Mouse (Mus musculus): ENCODE results near the gene Maml1.

Maml1 gene

DNA sequence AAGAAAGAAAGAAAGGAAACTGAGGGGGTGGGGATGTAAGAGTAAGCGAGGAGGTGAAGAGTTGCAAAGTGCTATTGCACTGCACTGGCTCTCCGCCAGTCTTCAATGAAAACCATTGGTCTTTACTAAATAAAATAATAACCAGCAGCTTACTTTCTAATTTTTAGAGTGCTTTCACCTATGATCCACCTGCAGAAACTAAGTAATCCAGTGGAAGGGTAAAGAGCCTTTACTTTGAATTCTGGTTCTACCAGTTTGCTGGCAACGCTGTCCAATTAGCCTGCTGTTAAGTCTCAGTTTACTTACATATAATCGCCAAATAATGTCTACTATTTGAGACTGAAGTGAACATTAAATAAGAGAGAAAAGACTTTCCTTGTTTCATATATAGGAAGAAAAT lies 13.1 kb downstream of the Maml1 start:
- no peak for DNase-seq

DNA sequence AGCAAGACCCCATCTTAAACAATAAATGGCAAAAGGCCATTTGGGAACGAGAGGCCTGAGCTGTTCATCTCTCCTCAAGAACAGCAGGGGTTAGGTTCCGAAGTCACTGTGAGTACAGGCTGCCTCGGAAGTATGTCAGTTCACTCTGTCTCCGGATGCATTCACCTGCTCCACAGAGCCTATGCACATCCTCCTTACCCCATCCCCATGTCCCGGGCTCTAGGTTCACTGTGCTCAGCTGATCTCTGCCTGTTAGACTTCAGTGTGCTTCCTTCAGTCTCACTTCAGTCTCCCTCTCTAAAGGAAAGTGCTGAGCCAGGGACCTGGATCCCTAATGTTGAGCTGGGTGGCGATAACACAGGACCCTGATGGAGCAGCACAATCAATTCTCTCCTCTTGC lies 14.4 kb downstream of the Maml1 start:
- no peak for DNase-seq

DNA sequence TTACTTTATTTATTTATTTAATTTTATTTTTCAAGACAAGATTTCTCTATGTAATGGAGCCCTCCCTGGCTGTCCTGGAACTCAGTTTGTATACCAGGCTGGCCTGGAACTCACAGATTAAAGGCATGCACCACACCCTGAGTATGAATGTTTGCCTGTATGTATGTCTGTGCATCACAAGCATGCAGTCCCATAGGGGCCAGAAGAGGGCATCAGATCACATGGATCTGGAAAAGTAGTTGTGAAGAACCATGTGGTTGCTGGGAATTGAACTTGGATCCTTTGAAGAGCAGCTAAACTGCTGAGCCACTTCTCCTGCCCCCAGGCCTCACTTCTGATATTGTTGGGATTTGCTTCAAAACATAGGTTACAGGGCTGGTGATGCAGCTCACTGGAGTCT lies 15.1 kb downstream of the Maml1 start:
- no peak for DNase-seq

DNA sequence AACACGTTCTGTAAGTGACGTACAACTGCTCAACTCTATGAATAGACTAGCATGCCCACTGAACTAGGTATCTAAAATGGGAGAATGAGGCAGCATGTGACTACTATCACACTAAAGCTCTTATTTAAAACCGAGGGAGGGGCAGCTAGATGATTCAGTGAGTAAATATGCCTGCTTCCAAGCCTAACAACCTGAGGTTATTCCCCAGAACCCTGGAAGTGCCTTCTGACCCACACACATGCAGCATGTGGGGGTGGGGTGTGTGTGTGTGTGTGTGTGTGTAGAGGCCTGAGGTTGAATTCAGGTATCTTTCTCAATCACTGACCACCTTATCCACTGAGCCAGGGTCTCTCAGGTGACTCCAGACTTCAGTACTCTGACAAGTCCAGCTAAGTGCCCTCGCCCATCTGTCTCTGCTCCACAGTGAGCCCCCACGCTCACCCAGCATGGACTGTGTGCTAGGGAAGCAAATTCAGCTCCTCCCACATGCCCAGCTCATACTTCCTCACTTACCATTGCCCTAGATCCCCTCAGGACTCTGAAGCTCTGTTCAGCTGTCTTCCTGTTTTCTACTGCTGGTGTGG lies 16.5 kb downstream of the Maml1 start:
- no peak for DNase-seq

DNA sequence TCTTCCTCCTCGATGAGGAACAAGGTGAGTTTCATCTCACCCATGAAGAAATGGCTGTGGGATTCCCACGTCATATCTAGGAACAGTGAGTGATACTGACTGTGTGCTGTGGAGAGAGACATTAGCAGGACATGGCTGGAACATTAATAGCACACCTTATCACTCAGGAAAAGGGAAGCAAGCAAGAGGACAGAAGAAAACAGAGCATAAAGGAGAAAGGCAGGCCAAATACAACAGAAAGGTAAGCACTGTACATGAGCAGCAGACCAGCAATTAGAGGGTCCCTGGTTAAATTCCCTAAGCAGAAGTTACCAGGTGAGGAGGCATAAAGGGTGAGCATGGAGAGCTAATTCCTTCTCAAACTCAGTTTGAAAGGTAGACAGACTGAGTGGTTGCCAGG lies 17.0 kb downstream of the Maml1 start:
- no peak for DNase-seq

DNA sequence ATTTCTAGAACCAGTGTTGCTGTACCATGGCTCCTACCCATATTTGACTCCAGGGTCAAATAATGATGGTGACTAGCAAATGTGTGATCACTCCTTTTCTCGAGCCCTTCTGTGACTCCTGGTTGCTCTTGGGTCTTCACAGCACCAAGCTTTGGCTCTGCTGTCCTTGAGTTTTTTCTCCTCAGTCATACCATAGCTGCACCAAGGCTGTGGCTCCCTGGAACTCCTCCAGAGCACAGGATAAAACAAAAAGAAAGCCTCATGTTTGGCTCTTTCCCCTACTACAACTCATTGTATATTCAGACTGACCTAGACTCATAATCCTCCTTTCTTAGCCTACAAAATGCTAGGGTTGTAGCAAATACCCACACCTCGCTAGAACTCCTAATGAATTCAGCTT lies 19.3 kb downstream of the Maml1 start:
- DNase-seq: no peak

DNA sequence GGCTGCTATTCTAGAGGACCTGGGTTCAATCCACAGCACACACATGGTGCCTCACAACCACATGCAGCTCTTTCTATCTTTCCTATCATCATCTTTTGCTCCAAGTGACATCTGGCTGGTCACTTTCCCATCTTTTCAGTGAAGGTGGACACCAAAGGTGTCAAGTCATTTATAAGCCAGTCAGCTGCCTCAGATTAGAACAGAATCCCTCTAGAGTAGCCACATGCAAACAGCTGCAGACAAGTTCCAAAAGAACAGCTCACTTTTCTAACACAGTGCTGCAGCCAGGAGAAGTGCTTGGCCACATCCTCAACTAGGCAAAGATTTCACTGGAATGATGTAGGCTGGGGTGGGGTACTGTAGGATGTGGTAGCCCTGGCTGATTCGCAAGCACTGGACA lies 22.2 kb downstream of the Maml1 start:
- no peak for DNase-seq

DNA sequence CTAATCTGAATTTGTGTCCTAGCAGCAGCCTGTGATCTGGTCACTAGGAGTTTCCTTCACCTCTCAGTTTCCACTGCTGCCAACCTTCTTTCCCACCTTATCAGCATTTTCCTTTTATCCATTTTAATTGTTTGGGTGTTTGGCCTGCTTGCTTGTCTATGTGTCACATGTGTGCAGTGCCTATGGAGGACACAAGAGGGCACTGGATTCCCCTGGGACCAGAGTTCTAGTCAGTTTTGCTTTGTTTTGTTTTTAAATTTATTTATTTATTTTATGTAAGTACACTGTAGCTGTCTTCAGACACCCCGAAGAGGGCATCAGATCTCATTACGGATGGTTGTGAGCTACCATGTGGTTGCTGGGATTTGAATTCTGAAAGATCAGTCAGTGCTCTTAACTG lies 22.9 kb downstream of the Maml1 start:
- peak in 1 of 2 experiments; percentile 46 for DNase-seq

DNA sequence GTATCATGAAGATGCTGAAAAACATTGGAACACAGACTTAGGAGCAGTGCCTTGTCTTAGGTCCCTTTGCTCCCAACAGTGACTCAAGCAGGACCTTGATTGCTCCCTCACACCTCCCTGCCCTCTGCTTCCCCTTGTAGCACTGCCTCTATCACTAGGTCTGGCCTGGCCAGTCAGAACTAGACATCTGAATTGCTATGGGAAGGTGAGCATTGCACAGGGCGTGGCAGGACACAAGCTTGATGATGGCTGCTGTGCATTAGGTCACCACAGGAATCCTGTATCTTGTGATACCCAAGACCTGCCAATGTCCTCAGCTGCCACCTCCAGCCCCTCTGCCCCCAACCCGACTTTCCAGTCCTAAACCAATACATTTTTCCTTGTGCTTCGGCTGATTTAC lies 25.1 kb downstream of the Maml1 start:
- no peak for DNase-seq

DNA sequence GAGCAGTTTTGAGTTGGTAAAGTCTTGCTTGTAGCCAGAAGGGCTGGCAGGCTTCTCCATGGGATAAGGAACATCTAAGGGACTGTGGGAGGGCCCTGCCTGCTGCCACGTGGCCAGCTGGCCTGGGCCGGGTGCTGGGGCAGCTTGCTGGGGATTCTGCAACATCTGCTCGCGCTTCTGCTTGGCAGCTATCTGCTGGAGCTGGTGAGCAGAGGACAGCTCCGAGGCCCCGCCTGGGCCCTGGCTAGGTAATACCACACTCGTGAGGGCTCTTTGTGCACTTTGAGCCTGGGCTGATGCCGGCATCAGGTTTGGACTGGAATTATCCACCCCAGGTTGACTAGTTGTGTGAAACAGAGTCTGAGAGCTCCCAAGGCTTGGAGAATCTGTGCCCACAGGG lies 26.2 kb downstream of the Maml1 start:
- peak; percentile 81 to 96 for DNase-seq

DNA sequence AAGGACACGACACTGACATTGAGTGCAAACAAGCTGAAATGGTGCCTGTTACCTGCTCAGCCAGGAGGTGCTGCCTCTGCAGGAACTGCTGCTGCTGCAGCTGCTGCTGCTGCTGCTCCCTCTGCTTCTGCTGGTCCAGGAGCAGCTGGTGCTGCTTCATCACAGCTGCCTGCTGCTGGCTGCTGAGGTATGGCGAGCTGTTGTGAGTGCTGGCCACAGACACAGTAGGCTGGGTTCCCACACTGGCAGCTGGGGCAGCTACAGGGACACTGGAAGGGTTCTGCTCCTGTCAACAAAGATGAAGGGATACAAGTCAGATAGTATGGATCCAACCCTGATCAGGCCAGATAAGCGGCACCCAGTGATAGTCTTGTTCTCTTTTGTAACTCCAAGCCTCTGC lies 28.9 kb downstream of the Maml1 start:
- no peak for DNase-seq

DNA sequence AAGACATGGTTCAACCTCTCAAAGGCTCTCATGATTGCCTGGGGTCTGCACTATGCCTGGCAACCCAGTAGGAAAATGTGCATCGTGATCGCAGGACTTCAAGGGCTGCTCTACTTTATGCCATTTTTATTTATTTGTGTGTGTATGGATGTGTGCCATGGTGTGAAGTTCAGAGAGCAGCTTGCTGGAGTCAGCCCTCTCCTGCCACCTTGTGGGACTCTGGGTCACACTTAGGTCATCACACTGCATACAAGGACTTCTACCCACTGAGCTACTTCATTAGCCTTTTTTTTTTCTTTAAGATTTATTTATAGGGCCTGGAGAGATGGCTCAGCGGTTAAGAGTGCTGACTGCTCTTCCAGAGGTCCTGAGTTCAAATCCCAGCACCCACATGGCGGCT lies 30.1 kb downstream of the Maml1 start:
- peak; percentile 76 to 77 for DNase-seq

DNA sequence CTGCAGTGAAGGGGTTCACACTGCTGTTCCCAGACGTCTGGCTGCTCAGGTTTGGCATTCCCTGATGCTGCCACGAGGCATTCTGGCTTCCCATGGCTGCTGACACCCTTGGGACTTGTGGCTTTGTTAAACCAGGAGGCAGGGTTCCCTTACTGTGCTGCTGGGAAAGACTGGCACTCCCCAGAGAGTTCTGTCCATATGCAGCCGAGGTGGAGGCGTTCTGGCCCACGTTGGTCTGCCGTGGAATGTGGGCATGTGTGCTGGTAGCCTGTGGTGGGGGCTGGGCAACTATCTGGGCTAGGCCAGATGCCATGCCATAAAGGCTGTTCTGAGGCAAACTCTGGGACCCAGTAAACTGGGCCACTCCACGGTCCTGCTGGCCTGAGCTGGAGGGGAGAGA lies 33.8 kb downstream of the Maml1 start:
- DNase-seq: peak in 1 of 2 experiments; percentile 49

DNA sequence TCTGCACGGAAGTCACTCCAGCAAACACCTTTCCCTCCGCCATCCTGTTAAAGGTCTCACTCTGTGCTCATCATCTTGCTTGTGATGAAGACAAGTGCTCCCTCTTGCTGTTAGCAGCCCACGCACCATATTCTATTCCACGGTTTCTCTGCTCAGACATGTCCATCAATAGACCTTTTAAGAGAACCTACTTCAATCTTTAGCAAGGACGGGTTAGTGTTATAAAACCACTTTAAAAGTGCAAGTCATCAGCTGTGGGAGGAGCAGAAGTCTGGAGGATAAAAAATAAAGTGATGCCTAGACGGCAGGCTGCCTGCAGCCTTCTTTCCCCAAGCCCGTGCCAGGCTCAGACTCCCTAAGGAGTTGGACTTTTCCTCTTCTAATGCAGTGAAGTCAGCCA lies 35.5 kb downstream of the Maml1 start:
- DNase-seq: no peak

DNA sequence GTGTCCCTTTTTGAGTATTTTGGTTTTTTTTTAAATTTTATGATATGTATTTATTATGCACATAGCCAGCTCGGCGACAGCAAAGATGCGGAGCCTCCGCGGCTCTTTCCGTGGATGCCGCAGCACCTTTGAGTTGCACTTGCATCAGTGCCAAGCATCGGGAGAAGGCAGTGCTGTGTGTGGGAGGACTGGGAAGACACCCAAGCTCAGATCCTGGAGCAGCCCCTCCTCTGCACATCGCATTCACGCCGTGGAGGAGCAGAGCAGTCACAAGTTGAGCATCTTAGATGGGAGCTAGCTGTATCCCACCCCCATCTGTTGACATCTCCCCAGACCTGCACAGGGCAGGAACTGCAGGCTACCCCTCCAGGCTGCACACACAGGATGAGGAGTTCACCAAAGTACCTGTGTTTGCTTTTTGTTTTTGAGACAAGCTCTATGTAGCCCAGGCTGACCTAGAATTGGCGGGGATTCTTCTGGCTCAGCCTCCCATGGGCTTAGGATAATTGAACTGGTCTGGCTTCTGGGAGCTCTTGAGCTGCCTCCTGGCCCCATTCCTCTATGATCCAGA lies 38.0 kb downstream of the Maml1 start:
- no peak for DNase-seq

DNA sequence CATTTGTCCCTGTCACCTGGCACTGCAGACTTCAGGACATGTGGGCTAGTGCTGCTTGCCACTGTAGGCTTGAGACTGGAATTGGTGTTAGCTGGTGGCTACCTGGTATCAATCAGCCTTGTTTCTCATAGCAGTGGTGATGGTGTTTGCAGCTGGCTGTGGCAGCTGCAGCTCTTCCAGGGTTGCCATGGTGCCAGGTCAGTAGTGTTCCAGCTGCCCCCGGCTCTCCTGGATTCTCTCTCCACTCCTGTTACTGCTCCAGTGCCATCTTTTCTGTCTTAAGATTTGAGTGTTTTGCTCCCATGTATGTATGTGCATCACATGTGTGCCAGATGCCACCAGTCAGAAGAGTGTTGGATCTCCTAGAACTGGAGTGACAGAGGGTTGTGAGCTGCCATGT lies 38.7 kb downstream of the Maml1 start:
- DNase-seq: no peak

DNA sequence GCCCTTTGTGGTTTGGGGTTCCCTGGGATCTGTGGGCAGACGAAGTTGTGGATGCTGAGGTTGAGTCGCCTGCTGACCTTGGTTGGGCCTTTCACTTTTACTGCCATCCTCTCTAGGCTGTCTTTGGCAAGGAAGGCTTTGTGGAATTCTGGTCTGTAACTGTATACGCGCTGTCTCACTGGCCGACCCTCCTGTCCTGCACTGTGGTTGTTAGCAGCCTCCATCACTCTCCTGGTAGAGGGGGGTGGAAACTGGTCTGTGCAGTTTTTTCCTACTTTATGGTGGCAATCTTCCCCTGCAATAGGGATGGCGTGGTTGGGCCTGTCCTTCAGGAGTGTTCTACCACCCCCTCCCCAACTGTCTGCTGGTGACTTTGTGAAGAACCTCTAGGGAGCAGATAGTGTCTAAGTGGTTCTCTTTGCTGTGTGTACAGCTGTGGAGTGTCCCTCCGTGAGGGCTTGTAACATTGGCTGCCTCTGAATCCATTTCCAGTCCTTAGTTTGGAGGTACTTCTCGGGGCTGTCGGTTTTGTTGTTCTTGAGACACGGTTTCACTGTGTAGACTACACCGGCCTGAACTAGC lies 39.3 kb downstream of the Maml1 start:
- DNase-seq: no peak

DNA sequence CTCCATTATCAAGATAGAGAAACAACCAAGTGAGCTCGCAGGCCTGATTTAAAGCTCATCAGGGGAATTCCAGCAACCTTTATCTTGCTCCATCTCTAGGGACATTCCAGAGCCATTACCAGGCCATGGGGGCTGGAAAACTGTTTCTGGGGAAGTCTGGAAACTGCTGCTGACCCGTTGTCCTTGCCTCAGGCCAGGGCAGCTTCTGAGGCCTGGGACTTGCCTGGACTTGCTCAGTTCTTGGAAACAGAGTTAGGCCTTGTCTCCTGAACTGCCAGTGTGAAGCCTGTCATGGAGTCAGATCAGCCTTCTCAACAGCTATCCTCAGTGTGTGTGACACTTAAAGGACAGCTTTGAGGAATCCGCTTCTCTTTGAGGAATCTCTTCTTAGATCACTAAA lies 39.9 kb downstream of the Maml1 start:
- peak; percentile 47 to 81 for DNase-seq

DNA sequence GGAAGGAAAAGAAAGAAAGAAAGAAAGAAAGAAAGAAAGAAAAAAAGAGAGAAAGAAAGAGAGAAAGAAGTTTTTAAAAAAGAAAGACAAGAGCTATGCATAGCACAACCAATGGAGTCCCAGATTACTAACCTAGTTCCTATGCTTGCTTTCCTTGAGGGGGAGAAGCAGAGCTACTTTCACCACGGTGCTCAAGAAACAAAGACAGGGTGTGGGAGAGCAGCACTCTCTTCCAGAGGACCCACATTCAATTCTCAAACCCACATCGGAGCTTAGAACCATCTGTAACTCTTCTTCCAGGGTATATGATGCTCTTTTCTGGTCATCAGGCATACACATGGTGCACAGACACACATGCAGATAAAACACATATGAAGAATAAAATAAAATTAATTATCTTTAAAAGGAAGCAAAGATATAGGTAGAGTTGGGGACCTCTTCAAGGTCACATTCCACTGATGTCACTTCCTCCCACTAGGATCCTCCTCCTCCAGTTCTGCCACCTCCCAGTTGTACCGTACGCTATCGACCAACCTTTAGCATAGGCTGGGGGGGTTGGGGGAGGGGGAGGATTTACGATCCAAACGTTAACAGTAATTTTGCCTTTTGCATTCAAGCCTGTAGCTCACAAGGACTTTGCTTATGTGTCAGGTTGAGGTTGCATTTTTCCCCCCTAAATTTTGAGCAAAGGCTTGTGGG lies 43.5 kb downstream of the Maml1 start:
- DNase-seq: no peak

DNA sequence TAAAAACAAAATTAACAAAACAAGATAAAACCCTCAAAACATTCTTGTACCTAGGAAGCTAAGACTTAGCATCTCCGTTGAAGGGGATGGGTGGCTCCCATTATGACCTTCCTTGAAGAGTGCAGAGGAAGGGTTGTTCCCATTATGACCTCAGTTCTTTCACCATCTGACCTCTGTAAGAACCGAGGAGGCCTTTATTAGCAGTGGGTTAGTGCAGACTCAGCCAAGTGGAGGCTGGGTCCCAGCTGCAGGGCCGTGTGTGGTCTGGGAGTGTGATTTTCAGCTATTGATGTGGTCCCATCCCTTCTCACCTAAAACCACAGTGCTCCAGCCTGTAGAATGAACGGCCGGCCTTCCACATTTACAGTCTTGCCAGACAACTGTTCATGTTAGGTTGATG lies 46.8 kb downstream of the Maml1 start:
- no peak for DNase-seq

DNA sequence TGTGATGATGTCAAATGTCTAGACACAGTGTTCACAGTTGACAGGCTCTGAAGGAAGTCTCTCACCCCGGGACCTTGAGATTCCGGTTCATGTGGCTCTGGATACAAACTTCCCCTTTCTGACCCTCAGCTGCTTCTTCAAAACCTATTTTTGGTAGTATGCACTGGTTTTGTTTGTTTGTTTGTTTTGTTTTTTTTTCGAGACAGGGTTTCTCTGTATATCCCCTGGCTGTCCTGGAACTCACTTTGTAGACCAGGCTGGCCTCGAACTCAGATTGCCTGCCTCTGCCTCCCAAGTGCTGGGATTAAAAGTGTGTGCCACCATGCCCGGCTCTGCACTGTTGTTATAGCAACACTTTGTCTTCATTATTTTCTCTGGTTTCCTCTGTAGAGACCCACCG lies 48.2 kb downstream of the Maml1 start:
- DNase-seq: no peak

DNA sequence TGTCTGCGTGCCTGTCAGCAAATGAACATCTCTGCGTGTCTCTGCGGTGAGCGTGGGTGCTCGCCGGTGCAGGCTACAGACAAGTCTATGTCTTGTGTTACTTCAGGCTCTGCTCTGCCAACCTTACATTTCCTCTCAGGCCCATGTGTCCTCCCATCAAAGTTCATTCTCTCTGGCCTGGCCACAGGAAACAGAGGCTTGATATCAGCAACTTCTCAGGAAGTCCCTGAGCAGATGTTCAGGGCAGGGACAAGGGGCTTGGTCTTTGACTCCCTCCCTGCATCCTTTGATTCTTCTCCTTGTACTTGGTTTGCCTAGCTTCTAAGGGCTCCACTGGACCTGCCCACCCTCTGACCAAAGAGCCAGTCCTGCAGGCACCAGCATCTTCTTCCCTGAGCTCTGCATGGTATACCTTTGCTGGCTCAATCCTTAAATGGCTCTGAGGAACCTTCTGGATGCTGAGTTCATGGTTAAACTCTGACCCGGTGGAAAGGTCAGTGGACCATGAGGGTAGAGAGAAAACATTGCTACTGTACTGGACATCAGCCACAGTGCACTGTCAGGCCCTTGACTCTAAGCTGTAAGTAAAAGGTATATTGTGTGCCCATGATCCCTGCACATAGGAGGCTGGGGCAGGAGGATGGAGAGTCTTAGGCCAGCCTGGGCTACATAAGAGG lies 51.7 kb downstream of the Maml1 start:
- peak; percentile 63 to 81 for DNase-seq

All from kidney, postnatal 25 days (tissue).